Mouse (Mus musculus) v-Abl transformed pro-B cells (cell line): ENCODE results near the gene Fcamr.

ENCODE experiments used
- in situ Hi-C, 2 experiments: fragments of 400-800 bp; cut with MboI; formaldehyde crosslinking; loops; one replicate each; pipeline ENCODE4 v1.15.1; 2025; ENCODE audit not compliant: unreplicated experiment in 2 of 2

The Fcamr gene

GRCm38 (mm10) chr1:130800602-130801001 is at the start of gene Fcamr:
TSS of gene Fcamr (plus strand) at chr1:130800902.
- in situ Hi-C loops = no loop called here

- in situ Hi-C loops = no loop called here
Measured at GRCm38 (mm10) chr1:130759689-130760088, 41.0 kb upstream of the Fcamr start.

- in situ Hi-C loops = no loop called here
Measured at GRCm38 (mm10) chr1:130761597-130761996, 39.1 kb upstream of the Fcamr start.

- in situ Hi-C loops = no loop called here
Measured at GRCm38 (mm10) chr1:130762045-130762760, 38.5 kb upstream of the Fcamr start.

DNA sequence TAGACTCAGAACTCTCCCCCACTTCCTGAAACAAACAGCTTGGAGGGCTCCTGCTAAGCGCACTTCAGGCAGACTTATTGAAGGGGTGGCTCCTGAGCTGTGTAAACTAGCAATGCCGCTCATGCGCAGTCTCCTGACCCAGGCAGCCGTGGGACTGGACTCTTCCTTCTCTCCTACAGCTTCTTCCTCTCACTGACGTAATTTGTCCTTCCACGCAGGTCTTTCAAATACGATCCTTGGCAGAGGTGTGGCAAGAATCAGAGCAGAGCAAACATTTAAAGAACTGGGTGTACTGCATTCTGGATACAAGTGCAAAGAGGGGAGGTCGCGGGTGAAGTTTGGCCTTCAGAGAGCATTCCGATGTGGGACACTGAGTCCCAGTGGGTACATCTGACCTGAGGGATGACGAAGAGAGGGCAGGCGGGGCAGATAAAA is 36.7 kb upstream of the Fcamr start:
- in situ Hi-C loops = no loop called here

DNA sequence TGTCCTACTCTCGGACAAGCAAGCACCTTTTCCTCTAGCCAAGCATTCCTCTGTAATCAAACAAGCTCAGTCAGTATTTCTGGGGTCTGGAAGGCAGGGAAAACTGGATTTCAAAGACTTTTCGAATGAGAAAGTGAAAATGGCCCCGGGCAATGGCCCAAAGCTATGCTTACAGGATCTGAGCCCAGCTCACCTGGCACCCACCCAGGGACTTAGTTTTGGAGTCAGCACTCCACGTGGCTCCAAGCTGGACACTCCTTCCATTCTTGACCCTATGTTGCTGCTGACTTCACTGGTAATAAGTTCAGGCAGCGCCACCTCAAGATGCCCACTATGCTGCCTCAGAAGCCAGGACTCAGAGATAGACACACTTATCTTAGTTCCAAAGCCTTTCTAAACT is 33.6 kb upstream of the Fcamr start:
- in situ Hi-C loops = no loop called here

DNA sequence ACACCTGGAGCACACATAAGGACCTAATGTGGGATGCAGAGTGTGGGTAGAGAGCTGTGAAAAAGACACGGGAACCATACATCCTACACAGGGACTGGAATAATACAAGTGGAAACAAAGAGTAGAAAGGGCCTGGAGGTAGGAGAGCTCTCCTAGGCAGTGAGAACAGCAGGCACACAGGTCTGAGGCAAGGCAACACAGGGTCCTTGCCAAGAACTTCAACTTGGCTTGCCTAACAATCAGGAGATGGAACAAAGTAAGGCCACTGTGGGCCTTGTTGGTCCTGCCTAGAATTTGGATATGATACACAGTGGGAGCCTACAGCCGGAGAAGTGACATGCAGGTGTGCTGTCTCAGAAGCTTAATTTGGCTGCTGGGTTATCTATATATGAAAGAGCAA is 30.8 kb upstream of the Fcamr start:
- in situ Hi-C loops = no loop called here

- in situ Hi-C loops = no loop called here
Measured at GRCm38 (mm10) chr1:130770487-130770886, 30.2 kb upstream of the Fcamr start.

DNA sequence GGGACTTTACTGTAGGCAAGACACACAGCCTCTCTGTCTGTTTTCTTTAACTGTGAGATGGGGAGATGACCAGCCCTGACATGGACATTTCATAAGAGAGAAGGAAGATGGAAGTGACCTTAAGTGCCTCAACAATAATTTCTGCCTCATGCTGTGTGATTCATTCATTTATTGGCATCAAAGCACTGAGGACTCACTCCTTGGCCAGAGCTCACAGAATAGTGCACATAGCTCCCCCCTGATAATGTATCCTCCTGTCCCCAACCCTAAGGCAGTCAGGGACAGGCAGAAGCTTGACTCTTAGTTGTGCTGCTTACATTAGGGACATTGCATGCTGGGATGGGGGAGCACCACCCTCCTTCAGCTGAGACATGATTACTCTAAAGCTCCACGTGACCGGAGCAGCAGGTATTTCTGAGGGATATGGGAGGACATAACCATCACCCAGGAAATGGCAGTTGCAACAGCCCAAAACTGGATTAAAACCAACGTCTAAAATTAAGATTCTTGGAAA is 29.7 kb upstream of the Fcamr start:
- in situ Hi-C loops = no loop called here

- in situ Hi-C loops = loop anchor here in 1 of 2 experiments (25.0 kb wide), 1 partner anchor 487 kb away; no protein-coding TSS in a partner anchor
Measured at GRCm38 (mm10) chr1:130775234-130775633, 25.5 kb upstream of the Fcamr start.

- in situ Hi-C loops = loop anchor here in 1 of 2 experiments (25.0 kb wide), 1 partner anchor 486 kb away; no protein-coding TSS in a partner anchor
Measured at GRCm38 (mm10) chr1:130775691-130776331, 24.9 kb upstream of the Fcamr start.

DNA sequence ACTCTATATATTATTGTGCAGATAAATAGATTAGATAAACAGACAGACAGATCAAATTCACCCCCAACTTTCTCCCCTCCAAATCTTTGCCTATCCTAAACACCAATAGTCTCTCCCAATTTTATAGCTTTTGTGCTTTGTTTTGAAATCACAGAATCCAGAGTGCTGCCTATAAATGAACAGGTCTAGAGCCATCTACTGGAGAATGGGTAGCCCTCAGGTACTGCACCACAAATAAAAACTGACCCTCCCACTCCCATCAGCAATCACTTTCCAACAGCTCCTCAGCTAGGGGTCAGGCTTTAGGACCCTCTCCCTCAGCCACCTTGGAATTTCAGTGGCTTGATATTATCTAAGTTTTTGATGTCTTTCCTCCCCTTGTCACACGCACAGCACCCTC is 24.1 kb upstream of the Fcamr start:
- in situ Hi-C loops = loop anchor here in 1 of 2 experiments (25.0 kb wide), 1 partner anchor 486 kb away; no protein-coding TSS in a partner anchor

GRCm38 (mm10) chr1:130779867-130780266 is 20.8 kb upstream of the Fcamr start:
- in situ Hi-C loops = loop anchor here (5.0 to 25.0 kb wide), 4 partner anchors 88 to 482 kb away; no protein-coding TSS in a partner anchor

DNA sequence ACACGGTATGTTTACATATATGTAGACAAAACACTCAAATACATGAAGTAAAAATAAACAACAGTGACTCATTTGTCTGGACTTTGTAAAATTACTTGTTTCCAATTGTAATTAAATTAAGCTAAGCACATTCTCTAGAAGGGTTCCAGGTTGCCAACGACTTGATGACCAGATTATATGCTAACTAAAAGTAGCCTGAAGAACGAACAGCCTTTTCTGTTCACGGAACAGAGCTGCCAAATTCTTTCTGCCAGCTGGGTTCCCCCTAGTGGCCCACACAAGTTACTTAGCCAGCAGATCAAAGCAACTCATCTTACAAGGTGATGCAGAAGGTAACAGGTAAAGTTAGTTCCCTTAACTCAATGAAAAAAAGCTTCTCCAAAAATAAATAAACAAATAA is 16.6 kb upstream of the Fcamr start:
- in situ Hi-C loops = loop anchor here (5.0 to 25.0 kb wide), 4 partner anchors 92 to 478 kb away; no protein-coding TSS in a partner anchor

GRCm38 (mm10) chr1:130787001-130787400 is 13.7 kb upstream of the Fcamr start:
- in situ Hi-C loops = loop anchor here (10.0 to 25.0 kb wide), 3 partner anchors 212 to 475 kb away; no protein-coding TSS in a partner anchor

DNA sequence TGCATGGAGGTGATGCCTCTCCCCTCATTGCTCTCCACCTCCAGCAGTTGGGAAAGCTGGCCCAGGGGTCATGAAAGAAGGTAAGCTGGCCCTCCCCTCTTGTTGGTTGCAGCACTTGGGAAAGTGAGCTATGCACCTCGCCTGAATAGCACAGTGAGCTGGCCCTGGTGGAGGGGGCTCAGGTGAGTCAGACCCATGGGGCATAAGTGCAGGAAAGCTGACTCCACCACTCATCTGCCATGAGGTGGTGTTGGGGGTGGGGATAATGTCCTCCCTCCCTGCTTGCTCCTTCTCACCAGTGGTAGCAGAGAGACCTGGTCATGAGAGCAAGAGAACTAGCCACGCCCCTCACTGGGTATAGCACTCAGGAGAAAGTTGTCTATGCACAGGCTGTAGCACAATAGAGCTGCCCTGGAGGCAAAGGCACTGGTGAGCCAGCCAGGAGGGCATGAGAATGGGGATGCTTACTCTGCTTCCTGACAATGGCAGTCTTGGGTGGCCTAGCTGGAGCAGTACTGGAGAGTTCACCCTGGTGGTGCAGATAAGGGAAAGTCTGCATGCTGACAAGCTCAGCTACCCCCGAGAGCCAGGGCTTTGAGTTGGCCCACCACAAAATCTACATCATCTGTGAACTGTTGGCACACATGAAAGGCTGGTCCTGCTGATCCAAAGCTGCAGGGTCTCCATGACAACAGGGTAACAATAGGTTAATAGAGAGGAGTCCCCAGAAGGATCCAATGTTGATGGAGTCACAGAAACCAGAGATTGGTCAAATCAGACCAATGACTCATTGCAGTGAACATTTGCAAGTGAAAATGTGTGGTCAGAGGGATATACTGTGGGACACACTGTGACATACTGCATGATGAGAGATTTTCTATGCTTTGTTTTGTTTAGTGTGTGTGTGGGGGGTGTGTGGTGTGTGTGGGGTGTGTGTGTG is 10.9 kb upstream of the Fcamr start:
- in situ Hi-C loops = loop anchor here (5.0 to 25.0 kb wide), 5 partner anchors 185 to 473 kb away; no protein-coding TSS in a partner anchor

DNA sequence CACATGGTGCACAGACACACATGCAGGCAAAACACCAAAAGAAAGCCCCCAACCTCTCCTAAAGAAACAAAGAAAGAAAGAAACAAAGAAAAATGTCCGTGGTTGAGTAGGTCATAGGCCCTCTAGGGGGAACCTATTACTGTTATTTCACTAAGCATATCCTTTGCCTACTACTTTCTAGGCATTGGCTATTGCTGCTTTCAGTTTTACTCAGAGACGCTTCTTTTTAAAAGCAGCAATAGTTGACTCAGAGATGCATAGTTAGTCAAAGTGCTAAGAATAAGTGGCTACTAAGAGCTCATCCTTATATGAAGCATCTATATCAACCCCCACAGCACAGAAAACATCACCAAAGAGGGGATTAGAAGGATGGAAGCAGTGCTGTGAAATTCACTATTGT is 5.4 kb upstream of the Fcamr start:
- in situ Hi-C loops = loop anchor here in 1 of 2 experiments (10.0 to 25.0 kb wide), 2 partner anchors 179 to 467 kb away; no protein-coding TSS in a partner anchor

GRCm38 (mm10) chr1:130796967-130797684 is 3.6 kb upstream of the Fcamr start:
- in situ Hi-C loops = loop anchor here in 1 of 2 experiments (10.0 to 25.0 kb wide), 2 partner anchors 178 to 465 kb away; no protein-coding TSS in a partner anchor

- in situ Hi-C loops = loop anchor here in 1 of 2 experiments (10.0 to 25.0 kb wide), 2 partner anchors 177 to 464 kb away; no protein-coding TSS in a partner anchor
Measured at GRCm38 (mm10) chr1:130798037-130798436, 2.7 kb upstream of the Fcamr start.
